ENCODE assay signal across 8 mouse cellular contexts in genomic region chr13:20183512-20184238, GRCm38 (mm10).
DNase-seq lines count a peak whose midpoint lies in the region; ATAC-seq and TF ChIP-seq lines count a peak whose summit lies in the region.

No protein-coding gene starts in this region.

- DNase-seq in cerebellum, adult 2 months: peak; percentile 22 to 30
- no peak for DNase-seq in cerebellum, adult 11 months
- DNase-seq in embryo, embryonic 10.5 days (ENCODE audit: low spot score): peak; percentile 44
- DNase-seq in midbrain, postnatal 0 days (ENCODE audit: low spot score): peak; percentile 72
- no peak for DNase-seq in c-Kit-positive CD71-positive TER-119-positive erythroid progenitor cells, embryonic 14.5 days (ENCODE audit: low spot score)

- TF ChIP-seq CTCF in cerebellum, adult 2 months (IDR thresholded peaks at IDR 0.05; ENCODE audit: borderline replicate concordance, insufficient read depth, low read depth, low read length): peak; percentile 32; the same call in 1 of the 2 replicates
- TF ChIP-seq CTCF in ES-Bruce4 (IDR thresholded peaks at IDR 0.05; ENCODE audit: low read depth, low read length): peak; percentile 33
- peak; percentile 73 for TF ChIP-seq CTCF in midbrain, postnatal 0 days (IDR thresholded peaks at IDR 0.05)

- WGBS in cerebellum, adult 2 months: 12% methylated on average over 9 of the region's 9 CpGs
- 8% methylated on average over 9 of the region's 9 CpGs for WGBS in hindbrain, embryonic 13.5 days
- WGBS in liver, embryonic 12.5 days (ENCODE audit: insufficient replicate concordance): 8% methylated on average over 9 of the region's 9 CpGs
- WGBS in midbrain, postnatal 0 days: 13% methylated on average over 9 of the region's 9 CpGs

- no peak for TF ChIP-seq POLR2A in cerebellum, adult 2 months (IDR thresholded peaks at IDR 0.05; ENCODE audit: borderline replicate concordance, insufficient read depth, low read length)
- TF ChIP-seq POLR2A in ES-Bruce4 (IDR thresholded peaks at IDR 0.05; ENCODE audit: insufficient read depth, low read length): no peak

- H3K4me2 ChIP-seq in hindbrain, embryonic 13.5 days: peak overlapping the region; percentile 10; the same call in 1 of the 2 replicates
- peak overlapping the region; percentile 59 for H3K4me2 ChIP-seq in liver, embryonic 12.5 days
- peak overlapping the region; percentile 18; the same call in 1 of the 2 replicates for H3K4me2 ChIP-seq in midbrain, postnatal 0 days (ENCODE audit: low read depth, low read length, poor library complexity, severe bottlenecking)

- peak; percentile 70 for ATAC-seq in hindbrain, embryonic 13.5 days (ENCODE audit: low FRiP score)
- ATAC-seq in liver, embryonic 12.5 days: peak; percentile 63
- ATAC-seq in midbrain, postnatal 0 days (ENCODE audit: low FRiP score): peak; percentile 65

- no peaks in the 10 kb centered on the region for H3K27me3 ChIP-seq in cerebellum, adult 2 months (ENCODE audit: control insufficient read depth, insufficient read depth, low read length)
- no peaks in the 10 kb centered on the region for H3K27me3 ChIP-seq in ES-Bruce4 (ENCODE audit: control insufficient read depth, insufficient read depth, low read length, poor library complexity, severe bottlenecking)
- no peaks in the 10 kb centered on the region for H3K27me3 ChIP-seq in hindbrain, embryonic 13.5 days
- H3K27me3 ChIP-seq in liver, embryonic 12.5 days (replicated peaks): peaks cover 63% of the 10 kb centered on the region
- H3K27me3 ChIP-seq in midbrain, postnatal 0 days (ENCODE audit: insufficient read depth, low read length): no peaks in the 10 kb centered on the region

- peak; percentile 93 for TF ChIP-seq EP300 in ES-Bruce4 (IDR thresholded peaks at IDR 0.05; ENCODE audit: insufficient read depth, low read depth, low read length)

- H3K9me3 ChIP-seq in ES-Bruce4 (replicated peaks; ENCODE audit: control insufficient read depth, insufficient read depth, low read length, poor library complexity, severe bottlenecking): no peaks in the 10 kb centered on the region
- H3K9me3 ChIP-seq in hindbrain, embryonic 13.5 days: no peaks in the 10 kb centered on the region
- no peaks in the 10 kb centered on the region for H3K9me3 ChIP-seq in liver, embryonic 12.5 days (replicated peaks)
- H3K9me3 ChIP-seq in midbrain, postnatal 0 days (ENCODE audit: low read length): no peaks in the 10 kb centered on the region

- no peak overlapping the region for H3K9ac ChIP-seq in ES-Bruce4 (ENCODE audit: low read depth, poor library complexity, severe bottlenecking)
- no peak overlapping the region for H3K9ac ChIP-seq in hindbrain, embryonic 13.5 days
- H3K9ac ChIP-seq in liver, embryonic 12.5 days: no peak overlapping the region
- H3K9ac ChIP-seq in midbrain, postnatal 0 days (replicated peaks; ENCODE audit: low read length, poor library complexity, severe bottlenecking): no peak overlapping the region

- peaks cover 16% of the 10 kb centered on the region for H3K4me1 ChIP-seq in cerebellum, adult 2 months (ENCODE audit: control insufficient read depth, insufficient read depth, low read length)
- peaks cover 12% of the 10 kb centered on the region for H3K4me1 ChIP-seq in ES-Bruce4 (ENCODE audit: control insufficient read depth, insufficient read depth, low read length)
- H3K4me1 ChIP-seq in hindbrain, embryonic 13.5 days (replicated peaks): peaks cover 24% of the 10 kb centered on the region
- H3K4me1 ChIP-seq in liver, embryonic 12.5 days: peaks cover 44% of the 10 kb centered on the region
- no peaks in the 10 kb centered on the region for H3K4me1 ChIP-seq in midbrain, postnatal 0 days (ENCODE audit: insufficient read depth, low read length)

- H3K27ac ChIP-seq in cerebellum, adult 2 months (ENCODE audit: insufficient read depth, low read length): no peak overlapping the region
- peak overlapping the region; percentile 97 for H3K27ac ChIP-seq in ES-Bruce4 (ENCODE audit: insufficient read depth, low read length)
- peak overlapping the region; percentile 12; the same call in 1 of the 2 replicates for H3K27ac ChIP-seq in hindbrain, embryonic 13.5 days
- H3K27ac ChIP-seq in liver, embryonic 12.5 days: no peak overlapping the region
- H3K27ac ChIP-seq in midbrain, postnatal 0 days (ENCODE audit: low read depth, low read length): peak overlapping the region; percentile 57; the same call in 1 of the 2 replicates

- no peak overlapping the region for H3K4me3 ChIP-seq in cerebellum, adult 2 months (replicated peaks; ENCODE audit: insufficient read depth, low read depth, low read length)
- 0 out of 2 replicates have a peak overlapping the region, but pooled peaks have one; percentile 29 for H3K4me3 ChIP-seq in ES-Bruce4 (ENCODE audit: low read depth, low read length)
- no peak overlapping the region for H3K4me3 ChIP-seq in hindbrain, embryonic 13.5 days
- H3K4me3 ChIP-seq in liver, embryonic 12.5 days: no peak overlapping the region
- no peak overlapping the region for H3K4me3 ChIP-seq in midbrain, postnatal 0 days (ENCODE audit: low read depth, low read length)

- no peaks in the 10 kb centered on the region for H3K36me3 ChIP-seq in ES-Bruce4 (ENCODE audit: control insufficient read depth, insufficient read depth, low read length, poor library complexity, severe bottlenecking)
- no peaks in the 10 kb centered on the region for H3K36me3 ChIP-seq in hindbrain, embryonic 13.5 days
- H3K36me3 ChIP-seq in liver, embryonic 12.5 days: no peaks in the 10 kb centered on the region
- no peaks in the 10 kb centered on the region for H3K36me3 ChIP-seq in midbrain, postnatal 0 days (ENCODE audit: insufficient read depth, low read length)

Comparison
In these comparisons a context has a peak if more than half of its experiments do, and no peak if none do; other contexts are left out.
1. DNase-seq: peak in cerebellum, adult 2 months (2 of 2), embryo, embryonic 10.5 days (single experiment) and midbrain, postnatal 0 days (single experiment); none in cerebellum, adult 11 months (single experiment) and c-Kit-positive CD71-positive TER-119-positive erythroid progenitor cells, embryonic 14.5 days (single experiment).
2. H3K27ac ChIP-seq: peak in ES-Bruce4 (single experiment), hindbrain, embryonic 13.5 days (single experiment) and midbrain, postnatal 0 days (single experiment); none in cerebellum, adult 2 months (single experiment) and liver, embryonic 12.5 days (single experiment).
3. Peak in every context shown above with its lines, with median percentiles within 50 percentile points of each other: CTCF ChIP-seq, ATAC-seq and H3K4me2 ChIP-seq.